Mouse (Mus musculus) testis, adult 2 months (tissue): ENCODE data around the gene Phf2.

ENCODE experiments used
- CTCF ChIP-seq: fragments of 200-500 bp; IDR thresholded peaks from 2 replicates; pipeline ENCODE4 v1.5.1; 2012; ENCODE audit warnings: low read depth, mild to moderate bottlenecking, inconsistent platforms, low read length, moderate library complexity; ENCODE audit not compliant: control insufficient read depth, insufficient read depth, insufficient replicate concordance
- POLR2A ChIP-seq: fragments of 200-500 bp; IDR thresholded peaks from 2 replicates; pipeline ENCODE4 v1.6.1; 2012; ENCODE audit warnings: low read depth, mild to moderate bottlenecking, inconsistent platforms, low read length, moderate library complexity; ENCODE audit not compliant: control insufficient read depth

DNA sequence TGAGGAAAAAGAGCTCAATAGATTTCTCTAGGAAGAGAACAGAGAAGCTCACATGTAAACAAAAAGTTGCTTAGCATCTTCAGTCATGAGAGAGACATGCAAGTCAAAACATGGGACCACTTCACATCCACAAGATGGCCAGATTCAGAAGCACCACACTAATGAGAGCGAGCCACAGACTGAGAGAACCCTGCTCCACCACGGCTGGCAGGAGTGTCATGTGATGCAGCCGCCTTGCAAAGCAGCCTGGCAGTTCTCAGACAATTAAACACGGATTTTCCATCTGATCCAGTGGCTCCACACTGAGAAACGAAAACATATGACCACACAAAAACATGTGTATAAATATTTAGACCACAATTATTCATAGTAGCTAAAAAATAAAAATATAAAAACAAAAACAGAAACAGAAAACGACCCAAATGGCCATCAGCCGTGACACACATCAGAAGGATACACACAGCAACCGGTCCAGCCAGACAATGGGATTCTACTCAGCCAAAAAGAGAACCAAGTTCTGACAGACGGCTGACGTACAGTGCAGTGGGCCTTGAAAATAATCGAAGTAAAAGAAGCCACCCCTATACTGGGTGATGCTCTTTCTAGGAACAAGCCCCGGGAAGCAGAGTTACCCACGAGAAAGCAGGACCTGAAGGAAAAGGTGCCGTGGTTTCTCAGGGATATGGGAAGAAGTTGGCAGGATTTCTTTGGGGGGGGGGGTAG, 40.2 kb downstream of the Phf2 start:
- no peak for TF ChIP-seq POLR2A
- TF ChIP-seq CTCF = no peak
